Mouse (Mus musculus) central nervous system, embryonic 11.5 days (tissue): ENCODE measurements around the gene Copa. TPM values are rescaled to one million over a fixed set of nuclear protein-coding genes. Genes with fewer than 3 reads are reported as not detected.

Experiments
- polyA plus RNA-seq: library from polyadenylated mRNA; depleted of rRNA; stranded (reverse); fragments of >200 nt; gene quantifications from 2 replicates; pipeline ENCODE4 v1.2.3, GENCODE M21; 2012; rRNA removed

The Copa gene
- polyA plus RNA-seq = 114 and 141 TPM in 2 replicates

GRCm38 (mm10) chr1:172082101-172082898 is at the start of gene Copa, which contains the start of gene Ncstn:
TSS of gene Copa (plus strand) at chr1:172082529.
TSS of gene Ncstn (minus strand) at chr1:172082795.

GRCm38 (mm10) chr1:172057491-172057921 is 24.8 kb upstream of the Copa start, which contains the start of gene Nhlh1:
TSS of gene Nhlh1 (minus strand) at chr1:172057573.

GRCm38 (mm10) chr1:172126376-172127347 is 44.3 kb downstream of the Copa start, which contains the start of gene Pex19:
TSS of gene Pex19 (plus strand) at chr1:172126755.

GRCm38 (mm10) chr1:172147835-172148278 is 65.5 kb downstream of the Copa start, which contains the start of gene Dcaf8:
TSS of gene Dcaf8 (plus strand) at chr1:172148084.

Other genes starting within 250 kb of the Copa start
- 0.49 and 0.87 TPM in 2 replicates for gene Cd84, start 242.8 kb upstream of the Copa start, polyA plus RNA-seq
- gene Gm10521, start 186.9 kb upstream of the Copa start, polyA plus RNA-seq = 0.06 TPM in 2 replicates
- gene Slamf6, start 165.0 kb upstream of the Copa start, polyA plus RNA-seq = 0.11 and 0.12 TPM in 2 replicates
- 68.5 and 70.9 TPM in 2 replicates for gene Vangl2, start 54.1 kb upstream of the Copa start, polyA plus RNA-seq
- gene Nhlh1, start 25.0 kb upstream of the Copa start, polyA plus RNA-seq = 27.7 and 34.4 TPM in 2 replicates
- gene Ncstn, start 266 bp downstream of the Copa start, polyA plus RNA-seq = 101 and 120 TPM in 2 replicates
- gene Pex19, start 44.2 kb downstream of the Copa start, polyA plus RNA-seq = 101 and 117 TPM in 2 replicates
- gene Dcaf8, start 65.6 kb downstream of the Copa start, polyA plus RNA-seq = 109 TPM in 2 replicates
- gene Pea15a, start 124.3 kb downstream of the Copa start, polyA plus RNA-seq = 189 and 197 TPM in 2 replicates
- gene Casq1, start 137.3 kb downstream of the Copa start, polyA plus RNA-seq = 7.0 and 8.0 TPM in 2 replicates
- gene Atp1a4, start 175.9 kb downstream of the Copa start, polyA plus RNA-seq = 0.04 TPM in 2 replicates
- 84.0 and 115 TPM in 2 replicates for gene Igsf8, start 179.1 kb downstream of the Copa start, polyA plus RNA-seq
- gene Atp1a2, start 215.5 kb downstream of the Copa start, polyA plus RNA-seq = 11.4 and 13.3 TPM in 2 replicates
- gene Kcnj9, start 246.8 kb downstream of the Copa start, polyA plus RNA-seq = 1.3 and 2.1 TPM in 2 replicates